Mouse (Mus musculus) G1E (cell line): ENCODE measurements around the gene Tbk1. TPM values are rescaled to one million over a fixed set of nuclear protein-coding genes. Genes with fewer than 3 reads are reported as not detected.

Experiments used
- ATAC-seq: 2 replicates; pipeline ENCODE4 v1.8.0; 2016; ENCODE audit warnings: mild to moderate bottlenecking; ENCODE audit not compliant: insufficient number of reproducible peaks, poor library complexity, low FRiP score, severe bottlenecking; ENCODE audit errors: extremely low read depth
- DNase-seq: peaks from one replicate; pipeline ENCODE4 v3.0.0; 2012; ENCODE audit warnings: low spot score
- H3K27me3 ChIP-seq: 2 replicates; pipeline ENCODE4 v1.6.1; 2012; ENCODE audit warnings: mild to moderate bottlenecking, low read length, inconsistent platforms; ENCODE audit not compliant: insufficient read depth
- H3K36me3 ChIP-seq: replicated peaks from 2 replicates; pipeline ENCODE3; 2012; ENCODE audit warnings: mild to moderate bottlenecking, inconsistent platforms
- H3K4me1 ChIP-seq: 2 replicates; pipeline ENCODE4 v1.6.1; 2012; ENCODE audit warnings: low read depth, low read length, inconsistent platforms, mixed read lengths; ENCODE audit not compliant: insufficient read depth
- H3K4me3 ChIP-seq: 2 replicates; pipeline ENCODE4 v1.5.1; 2012; ENCODE audit warnings: low read depth, mild to moderate bottlenecking, inconsistent platforms, low read length, moderate library complexity, mixed read lengths
- H3K9me3 ChIP-seq: replicated peaks from 2 replicates; pipeline ENCODE4 v1.6.1; 2012; ENCODE audit warnings: inconsistent platforms
- CTCF ChIP-seq: IDR thresholded peaks from 2 replicates; pipeline ENCODE4 v1.5.1; 2012; ENCODE audit warnings: low read depth, low read length, inconsistent platforms, mixed read lengths
- GATA1 ChIP-seq: IDR thresholded peaks from 2 replicates; pipeline ENCODE4 v1.6.1; 2012; ENCODE audit warnings: borderline replicate concordance, low read length, inconsistent platforms, mixed read lengths
- GATA2 ChIP-seq: IDR thresholded peaks from 2 replicates; pipeline ENCODE4 v1.6.1; 2012; ENCODE audit warnings: low read depth, low read length, inconsistent platforms, borderline replicate concordance
- POLR2AphosphoS5 ChIP-seq: IDR thresholded peaks from 2 replicates; pipeline ENCODE4 v1.6.1; 2012; ENCODE audit warnings: low read depth, low read length, inconsistent platforms; ENCODE audit not compliant: insufficient replicate concordance
- TAL1 ChIP-seq: conservative IDR thresholded peaks from 2 replicates; pipeline ENCODE4 v1.6.1; 2012; ENCODE audit warnings: low read depth, low read length, inconsistent platforms, mixed read lengths
- polyA plus RNA-seq: library from polyadenylated mRNA; stranded (reverse); fragments of >175 nt; gene quantifications from 2 replicates; pipeline ENCODE4 v1.2.3, GENCODE M21; 2012
- total RNA-seq, 2 experiments: library from RNA; stranded (forward) in 1 of 2; stranded (reverse) in 1 of 2; fragments of 200-1000 nt in 1 of 2; fragments of >200 nt in 1 of 2; fragmentation: Nextera tagmentation in 1 of 2; gene quantifications; 2 replicates each; pipeline ENCODE4 v1.2.3; 2014 to 2017

Gene Tbk1
- total and polyA plus RNA-seq, 3 experiments = 6.8 to 107 (median 96.3) TPM

GRCm38 (mm10) chr10:121569796-121570195 lies 16.8 kb downstream of the Tbk1 start:
- DNase-seq = no peak
- peaks cover 68% of the 10 kb centered on the region for H3K36me3 ChIP-seq
- H3K9me3 ChIP-seq = peaks cover 23% of the 10 kb centered on the region
- peaks cover 39% of the 10 kb centered on the region for H3K4me1 ChIP-seq
- H3K4me3 ChIP-seq = peak overlapping the region; percentile 31; the same call in 1 of the 2 replicates
- H3K27me3 ChIP-seq = no peaks in the 10 kb centered on the region
- ATAC-seq = no peak
- TF ChIP-seq GATA2 (no peak), GATA1 (no peak), TAL1 (no peak), CTCF (no peak), POLR2AphosphoS5 (no peak)

- Histone ChIP-seq H3K9me3 (peaks cover 23% of the 10 kb centered on the region), H3K4me3 (peak overlapping the region; percentile 49; the same call in 1 of the 2 replicates), H3K36me3 (peaks cover 68% of the 10 kb centered on the region), H3K27me3 (no peaks in the 10 kb centered on the region), H3K4me1 (peaks cover 43% of the 10 kb centered on the region)
- no peak for TF ChIP-seq POLR2AphosphoS5
- no peak for TF ChIP-seq CTCF
- TF ChIP-seq TAL1 = peak; percentile 100
- TF ChIP-seq GATA2 = peak; percentile 55; the same call in 1 of the 2 replicates
- TF ChIP-seq GATA1 = no peak
- ATAC-seq (peak; percentile 97), DNase-seq (peak; percentile 81)
Measured at GRCm38 (mm10) chr10:121569001-121569589, 17.5 kb downstream of the Tbk1 start.

- H3K4me1 ChIP-seq = peaks cover 43% of the 10 kb centered on the region
- no peak; the same call in 1 of the 2 replicates for ATAC-seq
- H3K4me3 ChIP-seq = peak overlapping the region; percentile 49; the same call in 1 of the 2 replicates
- no peaks in the 10 kb centered on the region for H3K27me3 ChIP-seq
- no peak for DNase-seq
- H3K36me3 ChIP-seq = peaks cover 72% of the 10 kb centered on the region
- no peak for TF ChIP-seq POLR2AphosphoS5
- no peak for TF ChIP-seq GATA2
- TF ChIP-seq CTCF = no peak
- TF ChIP-seq GATA1 = no peak
- no peak for TF ChIP-seq TAL1
- peaks cover 23% of the 10 kb centered on the region for H3K9me3 ChIP-seq
Measured at GRCm38 (mm10) chr10:121568534-121568933, 18.1 kb downstream of the Tbk1 start.

- TF ChIP-seq GATA2 = no peak
- TF ChIP-seq TAL1 = no peak
- TF ChIP-seq GATA1 = no peak
- TF ChIP-seq POLR2AphosphoS5 = no peak
- TF ChIP-seq CTCF = no peak
- DNase-seq (no peak), ATAC-seq (no peak)
- H3K4me3 ChIP-seq = no peak overlapping the region; the same call in 1 of the 2 replicates
- H3K4me1 ChIP-seq = peaks cover 43% of the 10 kb centered on the region
- H3K9me3 ChIP-seq = peaks cover 23% of the 10 kb centered on the region
- H3K27me3 ChIP-seq = no peaks in the 10 kb centered on the region
- peaks cover 77% of the 10 kb centered on the region for H3K36me3 ChIP-seq
Measured at GRCm38 (mm10) chr10:121568026-121568425, 18.6 kb downstream of the Tbk1 start.

- Histone ChIP-seq H3K9me3 (peaks cover 3% of the 10 kb centered on the region; the same call in 1 of the 2 replicates), H3K4me3 (no peak overlapping the region), H3K4me1 (peaks cover 23% of the 10 kb centered on the region), H3K27me3 (no peaks in the 10 kb centered on the region), H3K36me3 (peaks cover 76% of the 10 kb centered on the region)
- no peak for ATAC-seq
- TF ChIP-seq GATA1 = no peak
- no peak for TF ChIP-seq GATA2
- TF ChIP-seq POLR2AphosphoS5 = no peak
- TF ChIP-seq TAL1 = no peak
- no peak for TF ChIP-seq CTCF
- DNase-seq = no peak
Measured at GRCm38 (mm10) chr10:121564447-121564846, 22.1 kb downstream of the Tbk1 start.

- no peaks in the 10 kb centered on the region for H3K9me3 ChIP-seq
- peaks cover 9% of the 10 kb centered on the region for H3K4me1 ChIP-seq
- ATAC-seq (no peak), DNase-seq (no peak)
- no peak overlapping the region for H3K4me3 ChIP-seq
- TF ChIP-seq CTCF = no peak
- TF ChIP-seq TAL1 = no peak
- TF ChIP-seq GATA2 = no peak
- no peak for TF ChIP-seq GATA1
- TF ChIP-seq POLR2AphosphoS5 = no peak
- no peaks in the 10 kb centered on the region for H3K27me3 ChIP-seq
- H3K36me3 ChIP-seq = peaks cover 89% of the 10 kb centered on the region
Measured at GRCm38 (mm10) chr10:121558231-121558630, 28.4 kb downstream of the Tbk1 start.
